Mouse (Mus musculus) kidney, adult 2 months (tissue): ENCODE measurements around the gene Capzb. TPM values are rescaled to one million over a fixed set of nuclear protein-coding genes. Genes with fewer than 3 reads are reported as not detected.
A peak's percentile ranks its signal among the peaks of the same experiment; 100 is the strongest.

Source experiments
- DNase-seq: peaks from one replicate; pipeline ENCODE4 v3.0.0; 2021
- H3K27ac ChIP-seq: fragments of 200-500 bp; 2 replicates; pipeline ENCODE4 v1.5.1; 2012; ENCODE audit warnings: low read depth, low read length, control low read depth, inconsistent platforms; ENCODE audit not compliant: insufficient read depth
- H3K27me3 ChIP-seq: fragments of 200-500 bp; replicated peaks from 2 replicates; pipeline ENCODE4 v1.6.1; 2012; ENCODE audit warnings: mild to moderate bottlenecking, moderate library complexity, low read length, inconsistent platforms; ENCODE audit not compliant: control insufficient read depth, insufficient read depth
- H3K36me3 ChIP-seq: fragments of 200-500 bp; 2 replicates; pipeline ENCODE4 v1.6.1; 2012; ENCODE audit warnings: mild to moderate bottlenecking, moderate library complexity, low read length, inconsistent platforms; ENCODE audit not compliant: control insufficient read depth, insufficient read depth
- H3K4me1 ChIP-seq: fragments of 200-500 bp; 2 replicates; pipeline ENCODE4 v1.6.1; 2011; ENCODE audit warnings: low read length; ENCODE audit not compliant: control insufficient read depth, insufficient read depth
- H3K4me3 ChIP-seq: fragments of 200-500 bp; 2 replicates; pipeline ENCODE4 v1.5.1; 2011; ENCODE audit warnings: mild to moderate bottlenecking, low read depth, low read length, control low read depth; ENCODE audit not compliant: insufficient read depth
- CTCF ChIP-seq: fragments of 200-500 bp; conservative IDR thresholded peaks from 2 replicates; pipeline ENCODE4 v1.5.1; 2011; ENCODE audit warnings: low read depth, mild to moderate bottlenecking, control low read depth, low read length, moderate library complexity, mixed read lengths; ENCODE audit not compliant: insufficient read depth, insufficient read length
- POLR2A ChIP-seq: fragments of 200-500 bp; IDR thresholded peaks from one replicate; pipeline ENCODE4 v1.6.1; 2011; ENCODE audit warnings: low read depth, low read length, control low read depth
- WGBS: fragments of 180-500 bp; shearing (Covaris S2); methylation state at CpG from one replicate; pipeline ENCODE4 v1.1.7; 2018; 5-methylcytosine and 5-hydroxymethylcytosine counted together
- polyA plus RNA-seq: library from polyadenylated mRNA; depleted of rRNA; stranded (reverse); fragments of >200 nt; gene quantifications from 2 replicates; pipeline ENCODE4 v1.2.3, GENCODE M21; 2012; rRNA removed

Gene Capzb
- polyA plus RNA-seq, 1 experiment: 134 TPM

- Histone ChIP-seq H3K27me3 (no peaks in the 10 kb centered on the region), H3K4me1 (peaks cover 6% of the 10 kb centered on the region; the same call in 1 of the 2 replicates), H3K27ac (peak overlapping the region; percentile 14), H3K36me3 (no peaks in the 10 kb centered on the region), H3K4me3 (peak overlapping the region; percentile 22)
- DNase-seq: peak; percentile 90
- 3% methylated on average over 10 of the region's 10 CpGs for WGBS
- peak; percentile 82 for TF ChIP-seq CTCF
- peak; percentile 71 for TF ChIP-seq POLR2A
Observed at GRCm38 (mm10) chr4:139330605-139331004, 137.9 kb downstream of the Capzb start.

- 36% methylated on average over 7 of the region's 9 CpGs for WGBS
- Histone ChIP-seq H3K27me3 (no peaks in the 10 kb centered on the region), H3K4me3 (no peak overlapping the region), H3K4me1 (peaks cover 7% of the 10 kb centered on the region; the same call in 1 of the 2 replicates), H3K27ac (peak overlapping the region; percentile 94), H3K36me3 (no peaks in the 10 kb centered on the region)
- DNase-seq: peak; percentile 74
- TF ChIP-seq CTCF: no peak
- no peak for TF ChIP-seq POLR2A
Observed at GRCm38 (mm10) chr4:139334631-139335295, 142.1 kb downstream of the Capzb start.

GRCm38 (mm10) chr4:139335507-139335906 is 142.8 kb downstream of the Capzb start:
- TF ChIP-seq CTCF: no peak
- TF ChIP-seq POLR2A: no peak
- Histone ChIP-seq H3K27ac (peak overlapping the region; percentile 94), H3K27me3 (no peaks in the 10 kb centered on the region), H3K4me3 (no peak overlapping the region), H3K4me1 (peaks cover 7% of the 10 kb centered on the region; the same call in 1 of the 2 replicates), H3K36me3 (no peaks in the 10 kb centered on the region)
- peak; percentile 39 for DNase-seq
- 56% methylated on average over 7 of the region's 7 CpGs for WGBS

GRCm38 (mm10) chr4:139336822-139337483 is 144.3 kb downstream of the Capzb start:
- Histone ChIP-seq H3K4me1 (peaks cover 7% of the 10 kb centered on the region; the same call in 1 of the 2 replicates), H3K27ac (peak overlapping the region; percentile 60), H3K27me3 (no peaks in the 10 kb centered on the region), H3K36me3 (no peaks in the 10 kb centered on the region), H3K4me3 (peak overlapping the region; percentile 53)
- peak; percentile 87 for TF ChIP-seq CTCF
- TF ChIP-seq POLR2A: no peak
- DNase-seq: peak; percentile 88
- WGBS: 20% methylated on average over 24 of the region's 24 CpGs

- H3K27me3 ChIP-seq: no peaks in the 10 kb centered on the region
- WGBS: 58% methylated on average over 33 of the region's 33 CpGs
- TF ChIP-seq POLR2A (no peak), CTCF (no peak)
- H3K4me3 ChIP-seq: no peak overlapping the region
- H3K36me3 ChIP-seq: no peaks in the 10 kb centered on the region
- no peak for DNase-seq
- no peak overlapping the region for H3K27ac ChIP-seq
- H3K4me1 ChIP-seq: peaks cover 7% of the 10 kb centered on the region; the same call in 1 of the 2 replicates
Observed at GRCm38 (mm10) chr4:139338145-139338544, 145.4 kb downstream of the Capzb start.

GRCm38 (mm10) chr4:139340835-139341234 is 148.1 kb downstream of the Capzb start:
- WGBS: 81% methylated on average over 4 of the region's 4 CpGs
- H3K27ac ChIP-seq: no peak overlapping the region
- no peak overlapping the region for H3K4me3 ChIP-seq
- no peak for DNase-seq
- no peaks in the 10 kb centered on the region; the same call in 1 of the 2 replicates for H3K4me1 ChIP-seq
- TF ChIP-seq CTCF: no peak
- no peaks in the 10 kb centered on the region for H3K27me3 ChIP-seq
- no peaks in the 10 kb centered on the region for H3K36me3 ChIP-seq

Other genes with a start within 250 kb of the Capzb start
- gene Rnf186, start 225.8 kb upstream of the Capzb start, polyA plus RNA-seq: 126 and 171 TPM in 2 replicates
- gene Tmco4, start 220.0 kb upstream of the Capzb start, polyA plus RNA-seq: 19.6 and 22.4 TPM in 2 replicates
- gene Htr6, start 117.3 kb upstream of the Capzb start, polyA plus RNA-seq: not detected in 2 replicates
- gene Nbl1, start 99.9 kb upstream of the Capzb start, polyA plus RNA-seq: 35.7 and 42.9 TPM in 2 replicates
- gene Minos1, start 61.8 kb upstream of the Capzb start, polyA plus RNA-seq: 100 and 157 TPM in 2 replicates
- 63.3 and 71.7 TPM in 2 replicates for gene Pqlc2, start 117.8 kb downstream of the Capzb start, polyA plus RNA-seq
- gene Akr7a5, start 117.8 kb downstream of the Capzb start, polyA plus RNA-seq: 245 and 280 TPM in 2 replicates
- gene Mrto4, start 159.7 kb downstream of the Capzb start, polyA plus RNA-seq: 16.3 and 21.2 TPM in 2 replicates
- 29.2 and 31.4 TPM in 2 replicates for gene Emc1, start 159.7 kb downstream of the Capzb start, polyA plus RNA-seq
- 129 and 168 TPM in 2 replicates for gene Ubr4, start 159.7 kb downstream of the Capzb start, polyA plus RNA-seq